Mouse (Mus musculus): ENCODE results near the gene Ccnk. TPM values are rescaled to one million over a fixed set of nuclear protein-coding genes. Genes with fewer than 3 reads are reported as not detected.
A peak's percentile ranks its signal among the peaks of the same experiment; 100 is the strongest.

Ccnk gene
- polyA plus RNA-seq, 1 experiment = 29.1 TPM

DNA sequence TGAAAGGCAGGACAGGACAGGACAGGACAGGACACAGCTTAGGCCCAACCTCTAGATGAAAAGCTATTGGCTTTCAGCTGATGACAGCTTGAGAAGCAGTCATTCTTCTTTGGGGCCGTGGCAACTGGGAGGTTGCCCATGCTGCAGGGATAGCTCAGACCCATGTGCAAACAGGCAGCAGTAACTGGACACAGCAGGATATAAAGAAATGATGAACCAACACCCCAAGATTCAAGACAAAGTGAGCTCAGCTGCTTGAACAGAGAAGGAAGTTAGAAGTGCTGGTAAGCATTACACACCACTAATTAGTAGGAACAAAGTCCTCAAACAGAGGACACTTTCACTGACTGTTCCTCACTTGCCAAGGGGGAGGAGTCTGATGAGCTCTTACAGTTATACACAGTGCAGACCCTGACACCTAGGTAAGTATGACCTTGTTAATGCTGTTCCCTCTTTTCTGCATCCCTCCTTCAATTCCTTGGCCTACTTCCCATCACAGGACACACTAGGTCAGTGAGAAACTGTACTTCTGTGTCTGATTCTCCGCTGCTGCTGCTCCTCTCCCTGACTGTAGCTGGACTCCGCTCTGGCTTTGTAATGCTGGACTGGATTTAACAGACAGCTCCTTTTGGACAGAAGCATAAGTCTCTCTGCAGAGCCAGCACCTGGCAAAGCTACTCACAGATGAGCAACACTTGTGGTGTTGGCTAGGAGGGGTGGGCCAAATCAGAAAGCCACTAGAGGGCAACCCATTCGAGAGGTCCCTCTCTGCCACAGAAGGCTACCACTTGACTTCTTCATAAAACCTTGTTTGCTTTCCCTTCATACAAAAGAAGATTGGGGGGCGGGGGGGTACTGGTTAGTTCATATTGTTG is 35.5 kb upstream of the Ccnk start:
- no peak overlapping the region for H3K4me3 ChIP-seq
- H3K79me2 ChIP-seq (ENCODE audit: control insufficient read depth, insufficient read depth) = no peaks in the 10 kb centered on the region
- no peaks in the 10 kb centered on the region for H3K27me3 ChIP-seq (ENCODE audit: control insufficient read depth, insufficient read depth, insufficient read length)
- H3K36me3 ChIP-seq (ENCODE audit: control insufficient read depth, insufficient read depth) = peaks cover 11% of the 10 kb centered on the region
- H3ac ChIP-seq (ENCODE audit: control insufficient read depth, insufficient read length) = no peak overlapping the region
- TF ChIP-seq CEBPB (IDR thresholded peaks at IDR 0.05; ENCODE audit: insufficient read depth, poor library complexity, severe bottlenecking) (no peak), MYOD1 (IDR thresholded peaks at IDR 0.05; ENCODE audit: control insufficient read depth in 1 of 3, insufficient read length in 2 of 3, low read depth in 2 of 3) (peak; percentile 45 to 76 (median 64)), SRF (IDR thresholded peaks at IDR 0.05; ENCODE audit: control insufficient read depth, insufficient read length, low read depth) (no peak)
- H3K4me2 ChIP-seq (ENCODE audit: low read depth) = no peak overlapping the region

- Histone ChIP-seq H3K4me2 (ENCODE audit: low read depth) (no peak overlapping the region), H3K27me3 (ENCODE audit: control insufficient read depth, insufficient read depth, insufficient read length) (no peaks in the 10 kb centered on the region), H3K4me3 (no peak overlapping the region), H3ac (ENCODE audit: control insufficient read depth, insufficient read length) (no peak overlapping the region), H3K36me3 (ENCODE audit: control insufficient read depth, insufficient read depth) (peaks cover 9% of the 10 kb centered on the region), H3K79me2 (ENCODE audit: control insufficient read depth, insufficient read depth) (no peaks in the 10 kb centered on the region)
- TF ChIP-seq CEBPB (IDR thresholded peaks at IDR 0.05; ENCODE audit: insufficient read depth, poor library complexity, severe bottlenecking) (no peak), MYOG (IDR thresholded peaks at IDR 0.05; ENCODE audit: control insufficient read depth in 1 of 3, insufficient read depth in 1 of 3, insufficient read length in 2 of 3, low read depth in 2 of 3) (no peak), POLR2AphosphoS2 (IDR thresholded peaks at IDR 0.05; ENCODE audit: insufficient read length, low read depth) (no peak), MYOD1 (IDR thresholded peaks at IDR 0.05; ENCODE audit: control insufficient read depth in 1 of 3, insufficient read length in 2 of 3, low read depth in 2 of 3) (no peak), MAX (IDR thresholded peaks at IDR 0.05; ENCODE audit: low read depth) (no peak), SRF (IDR thresholded peaks at IDR 0.05; ENCODE audit: control insufficient read depth, insufficient read length, low read depth) (no peak), TCF3 (IDR thresholded peaks at IDR 0.05; ENCODE audit: insufficient read length, low read depth) (no peak), TCF12 (IDR thresholded peaks at IDR 0.05; ENCODE audit: insufficient read depth, poor library complexity, severe bottlenecking) (no peak), E2F4 (IDR thresholded peaks at IDR 0.05; ENCODE audit: insufficient read depth) (no peak), REST (IDR thresholded peaks at IDR 0.05; ENCODE audit: insufficient read depth, insufficient read length) (no peak), USF1 (IDR thresholded peaks at IDR 0.05; ENCODE audit: low read depth) (no peak), POLR2A (IDR thresholded peaks at IDR 0.05; ENCODE audit: insufficient read length, low read depth) (no peak)
Measured at GRCm38 (mm10) chr12:108145198-108145597, 34.2 kb upstream of the Ccnk start.

GRCm38 (mm10) chr12:108149764-108150163 is 29.6 kb upstream of the Ccnk start:
- H3K36me3 ChIP-seq (ENCODE audit: control insufficient read depth, insufficient read depth) = peaks cover 14% of the 10 kb centered on the region
- H3K4me2 ChIP-seq (ENCODE audit: low read depth) = no peak overlapping the region
- H3ac ChIP-seq (ENCODE audit: control insufficient read depth, insufficient read length) = no peak overlapping the region
- no peaks in the 10 kb centered on the region for H3K79me2 ChIP-seq (ENCODE audit: control insufficient read depth, insufficient read depth)
- no peaks in the 10 kb centered on the region for H3K27me3 ChIP-seq (ENCODE audit: control insufficient read depth, insufficient read depth, insufficient read length)
- H3K4me3 ChIP-seq = no peak overlapping the region
- TF ChIP-seq POLR2A (IDR thresholded peaks at IDR 0.05; ENCODE audit: insufficient read length, low read depth) (no peak), SRF (IDR thresholded peaks at IDR 0.05; ENCODE audit: control insufficient read depth, insufficient read length, low read depth) (no peak), TCF12 (IDR thresholded peaks at IDR 0.05; ENCODE audit: insufficient read depth, poor library complexity, severe bottlenecking) (no peak), CEBPB (IDR thresholded peaks at IDR 0.05; ENCODE audit: insufficient read depth, poor library complexity, severe bottlenecking) (no peak), USF1 (IDR thresholded peaks at IDR 0.05; ENCODE audit: low read depth) (no peak), REST (IDR thresholded peaks at IDR 0.05; ENCODE audit: insufficient read depth, insufficient read length) (no peak), MYOG (IDR thresholded peaks at IDR 0.05; ENCODE audit: control insufficient read depth in 1 of 3, insufficient read depth in 1 of 3, insufficient read length in 2 of 3, low read depth in 2 of 3) (no peak)

DNA sequence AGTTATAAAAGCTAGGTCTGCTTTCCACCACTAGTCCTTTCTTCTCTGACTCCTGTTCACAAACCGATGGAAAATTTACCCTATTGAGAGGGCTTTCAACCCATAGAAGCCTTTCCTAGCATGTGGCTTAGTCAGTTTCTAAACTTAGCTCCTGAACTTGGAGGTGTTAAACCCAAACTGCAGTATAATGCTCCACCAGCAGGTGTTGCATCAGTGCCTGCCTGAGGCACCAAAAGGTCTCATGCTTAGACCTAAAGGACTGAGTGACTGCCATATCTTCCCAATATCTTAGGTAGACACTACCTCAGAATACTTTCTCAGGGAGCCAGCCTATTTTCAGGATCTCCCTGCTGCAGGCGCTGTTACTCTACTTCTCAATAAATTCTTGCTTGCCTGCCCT is 26.6 kb upstream of the Ccnk start:
- no peaks in the 10 kb centered on the region for H3K27me3 ChIP-seq (ENCODE audit: control insufficient read depth, insufficient read depth, insufficient read length)
- H3K79me2 ChIP-seq (ENCODE audit: control insufficient read depth, insufficient read depth) = no peaks in the 10 kb centered on the region
- TF ChIP-seq SRF (IDR thresholded peaks at IDR 0.05; ENCODE audit: control insufficient read depth, insufficient read length, low read depth) (no peak), USF1 (IDR thresholded peaks at IDR 0.05; ENCODE audit: low read depth) (no peak), MYOD1 (IDR thresholded peaks at IDR 0.05; ENCODE audit: control insufficient read depth in 1 of 3, insufficient read length in 2 of 3, low read depth in 2 of 3) (no peak), TCF12 (IDR thresholded peaks at IDR 0.05; ENCODE audit: insufficient read depth, poor library complexity, severe bottlenecking) (no peak), E2F4 (IDR thresholded peaks at IDR 0.05; ENCODE audit: insufficient read depth) (no peak), CEBPB (IDR thresholded peaks at IDR 0.05; ENCODE audit: insufficient read depth, poor library complexity, severe bottlenecking) (no peak), REST (IDR thresholded peaks at IDR 0.05; ENCODE audit: insufficient read depth, insufficient read length) (no peak), MAX (IDR thresholded peaks at IDR 0.05; ENCODE audit: low read depth) (no peak), POLR2AphosphoS2 (IDR thresholded peaks at IDR 0.05; ENCODE audit: insufficient read length, low read depth) (no peak), TCF3 (IDR thresholded peaks at IDR 0.05; ENCODE audit: insufficient read length, low read depth) (no peak), MYOG (IDR thresholded peaks at IDR 0.05; ENCODE audit: control insufficient read depth in 1 of 3, insufficient read depth in 1 of 3, insufficient read length in 2 of 3, low read depth in 2 of 3) (no peak), POLR2A (IDR thresholded peaks at IDR 0.05; ENCODE audit: insufficient read length, low read depth) (no peak)
- no peak overlapping the region for H3ac ChIP-seq (ENCODE audit: control insufficient read depth, insufficient read length)
- no peak overlapping the region for H3K4me3 ChIP-seq
- peaks cover 17% of the 10 kb centered on the region for H3K36me3 ChIP-seq (ENCODE audit: control insufficient read depth, insufficient read depth)
- H3K4me2 ChIP-seq (ENCODE audit: low read depth) = no peak overlapping the region

DNA sequence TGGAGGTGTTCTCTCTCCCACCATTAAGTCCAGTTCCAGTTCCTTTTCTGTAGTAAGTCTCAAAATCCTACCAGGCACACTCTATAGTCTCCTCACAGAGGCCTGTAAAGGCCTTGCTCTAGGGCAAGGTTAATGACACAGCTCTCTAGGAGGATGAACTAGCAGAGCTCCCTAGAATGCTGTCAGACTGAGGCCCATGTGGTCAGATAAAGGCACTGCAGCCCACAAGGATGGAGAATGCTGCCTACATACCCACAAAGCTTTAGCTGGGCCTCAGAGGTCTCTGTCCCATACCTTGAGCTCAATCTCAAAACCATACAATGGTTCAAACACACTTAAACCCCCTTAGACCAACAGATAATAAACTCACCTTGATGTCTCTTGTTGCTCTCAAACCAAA is 19.5 kb upstream of the Ccnk start:
- no peak overlapping the region for H3ac ChIP-seq (ENCODE audit: control insufficient read depth, insufficient read length)
- no peak for TF ChIP-seq TCF12 (IDR thresholded peaks at IDR 0.05; ENCODE audit: insufficient read depth, poor library complexity, severe bottlenecking)
- TF ChIP-seq E2F4 (IDR thresholded peaks at IDR 0.05; ENCODE audit: insufficient read depth) = no peak
- TF ChIP-seq MAX (IDR thresholded peaks at IDR 0.05; ENCODE audit: low read depth) = no peak
- no peak for TF ChIP-seq SRF (IDR thresholded peaks at IDR 0.05; ENCODE audit: control insufficient read depth, insufficient read length, low read depth)
- H3K4me3 ChIP-seq = no peak overlapping the region
- H3K36me3 ChIP-seq (ENCODE audit: control insufficient read depth, insufficient read depth) = peaks cover 20% of the 10 kb centered on the region
- no peaks in the 10 kb centered on the region for H3K79me2 ChIP-seq (ENCODE audit: control insufficient read depth, insufficient read depth)
- H3K4me2 ChIP-seq (ENCODE audit: low read depth) = no peak overlapping the region
- H3K27me3 ChIP-seq (ENCODE audit: control insufficient read depth, insufficient read depth, insufficient read length) = no peaks in the 10 kb centered on the region

All from myocyte (in vitro differentiated cells).